Mouse (Mus musculus) fat pad, adult 2 months (tissue): ENCODE results near the gene Ttc9b.
A peak's percentile ranks its signal among the peaks of the same experiment; 100 is the strongest.
"Not testable (repeated sequence)": the region's sequence is repeated elsewhere in the genome, so short reads cannot be mapped to it uniquely, and the experiment has no call there.

Experiments
- DNase-seq: peaks from one replicate; pipeline ENCODE4 v3.0.0-alpha.2; 2011; ENCODE audit warnings: low read depth, low spot score; ENCODE audit errors: extremely low read depth

The Ttc9b gene

DNA sequence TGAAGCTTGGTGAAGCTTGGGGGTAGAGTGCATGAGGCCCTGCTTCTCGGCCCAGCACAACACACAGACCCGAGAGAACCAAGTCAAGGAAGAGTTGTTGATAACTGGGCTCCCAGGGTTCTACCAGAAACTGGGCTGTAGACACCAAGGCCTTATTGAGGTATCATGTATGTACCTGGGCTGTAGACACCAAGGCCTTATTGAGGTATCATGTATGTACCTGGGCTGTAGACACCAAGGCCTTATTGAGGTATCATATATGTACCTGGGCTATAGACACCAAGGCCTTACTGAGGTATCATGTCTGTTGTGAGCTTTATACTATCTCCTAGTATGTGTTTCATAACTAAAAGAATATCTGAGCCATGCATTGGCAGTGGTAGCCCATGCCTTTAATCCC is 18.6 kb upstream of the Ttc9b start:
- DNase-seq, result not testable (repeated sequence)

DNA sequence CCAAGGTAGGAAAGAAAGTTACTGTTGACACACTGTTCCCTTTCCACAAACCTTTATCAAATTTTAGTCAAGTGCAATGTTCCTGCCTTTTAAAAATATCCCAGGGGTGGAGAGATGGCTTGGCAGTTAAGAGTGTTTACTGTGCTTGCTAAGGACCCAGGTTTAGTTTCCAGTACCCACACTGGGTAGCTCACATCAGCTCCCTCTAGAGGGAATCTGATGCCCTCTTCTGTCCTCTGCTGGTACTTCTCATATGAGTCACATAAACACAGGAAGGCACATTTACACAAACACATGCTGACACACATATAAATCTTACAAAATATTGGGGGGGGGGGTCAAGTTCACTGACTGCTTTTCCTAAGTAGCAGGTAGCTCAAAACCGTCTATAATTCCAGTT is 9.2 kb upstream of the Ttc9b start:
- DNase-seq, result no peak

GRCm38 (mm10) chr7:27646516-27646915 is 7.2 kb upstream of the Ttc9b start:
- no peak for DNase-seq

GRCm38 (mm10) chr7:27647281-27648002 is 6.3 kb upstream of the Ttc9b start:
- DNase-seq, result no peak

DNA sequence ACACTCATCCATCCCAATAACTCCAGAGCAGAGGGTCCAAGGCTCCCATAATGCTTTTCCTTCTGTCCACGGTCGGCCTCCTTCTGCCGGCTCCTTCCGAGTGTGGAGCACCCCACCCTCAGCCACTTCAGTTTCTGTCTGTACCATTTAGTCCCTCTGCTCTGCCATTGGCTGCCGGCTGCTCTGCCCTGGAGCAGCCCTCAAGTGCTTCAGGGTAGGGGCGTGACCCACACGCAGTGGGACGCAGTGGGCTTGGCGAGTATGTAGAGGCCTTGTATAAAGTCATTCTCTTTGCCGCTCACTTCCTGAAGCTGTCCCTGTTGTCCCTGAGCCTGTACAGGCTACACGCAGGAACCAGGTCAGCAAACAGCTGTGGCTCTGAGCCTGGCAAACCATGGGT is 4.0 kb upstream of the Ttc9b start:
- DNase-seq, result no peak

DNA sequence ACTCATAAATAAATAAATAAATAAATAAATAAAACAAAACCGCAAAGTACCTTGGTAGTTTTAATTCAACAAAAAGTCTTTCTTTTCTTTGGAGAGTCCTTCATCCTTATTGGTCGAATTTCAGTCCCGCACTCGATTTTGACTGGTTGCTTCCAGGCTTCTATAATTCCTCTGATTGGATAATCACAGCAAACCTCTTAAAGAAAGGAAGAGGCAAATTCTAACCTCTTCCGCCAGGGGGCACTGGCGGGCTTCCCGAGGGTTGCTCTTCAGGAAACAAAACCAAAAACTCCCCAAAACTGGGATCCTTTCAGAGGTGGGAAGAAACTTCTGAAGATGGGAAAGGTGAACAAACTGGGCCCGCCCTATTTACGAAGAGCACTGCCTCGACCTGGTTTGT is 2.8 kb upstream of the Ttc9b start:
- DNase-seq, result no peak

DNA sequence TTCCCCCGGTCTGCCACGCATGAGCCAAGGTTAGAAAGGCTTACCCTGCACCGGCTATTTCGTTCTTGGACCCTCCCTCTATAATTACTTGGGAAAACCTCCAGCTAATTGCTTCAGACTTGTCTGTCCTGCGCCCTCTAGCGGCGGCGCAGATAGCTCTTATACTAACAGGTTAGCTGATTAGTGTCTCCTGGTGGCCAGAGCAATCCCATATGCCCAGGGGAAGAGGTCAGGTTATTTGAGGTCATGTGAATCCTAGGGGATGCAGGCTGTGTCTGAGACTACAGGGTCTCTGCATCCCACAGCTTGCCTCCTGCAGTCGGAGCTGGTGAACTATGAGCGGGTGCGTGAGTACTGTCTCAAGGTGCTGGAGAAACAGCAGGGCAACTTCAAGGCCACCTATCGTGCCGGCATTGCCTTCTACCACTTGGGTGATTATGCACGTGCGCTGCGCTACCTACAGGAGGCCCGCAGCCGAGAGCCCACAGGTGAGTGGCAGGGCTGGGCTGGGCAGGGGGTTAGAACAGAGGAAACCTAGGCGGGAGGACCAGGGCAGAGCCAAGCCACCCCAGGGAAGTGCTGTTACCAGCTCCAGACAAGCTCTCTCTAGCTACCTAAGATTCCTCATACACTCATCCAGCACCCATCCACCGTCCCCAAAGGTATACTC is 1.0 kb downstream of the Ttc9b start:
- no peak for DNase-seq

DNA sequence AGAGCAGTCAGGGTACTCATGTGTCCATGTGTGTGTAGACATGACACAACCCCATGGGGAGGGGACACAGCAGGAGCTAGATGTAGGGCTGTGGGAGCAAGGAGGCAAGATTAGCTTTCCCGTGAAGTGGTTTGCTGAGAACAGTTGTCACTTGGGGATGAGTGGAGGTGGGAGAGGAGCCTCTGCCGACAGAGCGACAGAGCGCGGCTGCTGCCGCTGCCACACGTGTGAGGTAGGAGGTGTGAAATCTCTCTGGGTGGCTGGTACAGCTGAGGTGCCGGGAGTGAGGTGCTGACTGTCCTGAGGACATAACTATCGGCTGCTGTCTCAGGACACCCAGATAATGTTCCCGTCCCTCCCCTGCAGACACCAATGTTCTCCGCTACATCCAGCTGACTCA is 1.8 kb downstream of the Ttc9b start:
- DNase-seq, result no peak

DNA sequence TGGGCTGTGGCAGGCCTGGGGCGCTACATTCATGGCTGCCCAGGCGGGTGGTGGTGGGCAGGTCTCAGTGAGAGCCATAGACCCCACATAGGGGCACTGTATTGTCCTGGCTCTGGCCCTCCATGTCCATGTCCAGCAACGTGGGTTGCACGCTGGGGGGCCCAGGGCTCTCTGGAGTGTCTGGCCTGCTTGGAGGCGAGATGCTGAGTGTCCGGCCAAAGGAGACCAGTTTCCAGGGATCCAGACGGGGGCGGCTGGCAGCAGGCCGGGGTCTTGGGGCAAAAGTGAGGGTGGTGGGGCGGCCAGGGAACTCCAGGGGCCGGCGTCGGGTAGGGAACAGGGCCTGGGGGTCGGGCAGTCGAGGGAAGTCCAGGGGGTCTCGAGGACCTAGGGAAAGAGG is 2.9 kb downstream of the Ttc9b start:
- DNase-seq, result no peak

- no peak for DNase-seq
These were observed 4.2 kb downstream of the Ttc9b start for GRCm38 (mm10) chr7:27657824-27658395.

DNA sequence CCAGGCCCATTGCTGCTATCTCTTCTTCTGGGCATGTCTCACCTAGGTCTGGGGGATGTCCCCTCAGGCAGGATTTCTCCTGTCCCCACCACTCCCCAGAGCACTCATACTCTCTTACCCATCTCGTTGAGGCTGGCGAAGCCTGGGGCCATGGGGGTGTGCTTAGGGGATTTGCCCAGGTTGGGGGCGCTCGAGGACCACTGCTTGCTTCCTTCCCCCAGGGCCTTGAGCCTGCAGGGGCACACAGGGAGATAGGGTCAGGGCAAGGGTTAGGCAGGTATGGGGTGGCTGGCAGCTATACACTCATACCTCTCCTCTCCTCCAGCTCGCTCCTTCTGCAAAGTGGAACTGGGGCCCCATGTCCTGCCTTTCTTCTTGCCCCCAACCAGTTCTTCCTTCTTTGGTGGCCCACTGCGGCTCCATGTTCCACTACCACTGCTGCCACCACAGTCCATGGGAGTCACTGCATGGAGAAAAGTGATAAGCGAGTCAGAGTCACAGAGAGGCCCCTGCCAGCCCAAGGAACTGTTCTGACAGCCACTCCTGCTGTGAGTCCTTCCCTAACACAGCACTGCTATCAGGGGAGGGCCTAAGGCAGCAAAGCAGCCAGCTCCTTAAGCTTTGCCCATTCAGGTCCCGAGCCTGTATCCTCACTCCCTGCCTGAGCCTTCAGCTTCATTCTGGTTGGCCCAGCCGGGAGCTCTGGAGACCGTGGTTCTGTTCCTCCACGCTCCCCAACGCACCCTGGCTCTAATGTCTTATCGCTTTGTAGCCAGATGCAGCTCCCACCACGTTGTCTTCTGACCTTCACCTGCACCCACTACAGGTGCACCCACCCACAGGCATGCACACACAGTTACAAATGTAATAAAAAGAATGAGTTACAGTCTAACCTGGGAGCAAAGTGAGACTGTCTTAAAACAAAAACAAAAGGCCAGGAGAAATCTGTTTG is 5.3 kb downstream of the Ttc9b start:
- DNase-seq, result no peak

- no peak for DNase-seq
These were observed 8.3 kb downstream of the Ttc9b start for GRCm38 (mm10) chr7:27662038-27662437.

DNA sequence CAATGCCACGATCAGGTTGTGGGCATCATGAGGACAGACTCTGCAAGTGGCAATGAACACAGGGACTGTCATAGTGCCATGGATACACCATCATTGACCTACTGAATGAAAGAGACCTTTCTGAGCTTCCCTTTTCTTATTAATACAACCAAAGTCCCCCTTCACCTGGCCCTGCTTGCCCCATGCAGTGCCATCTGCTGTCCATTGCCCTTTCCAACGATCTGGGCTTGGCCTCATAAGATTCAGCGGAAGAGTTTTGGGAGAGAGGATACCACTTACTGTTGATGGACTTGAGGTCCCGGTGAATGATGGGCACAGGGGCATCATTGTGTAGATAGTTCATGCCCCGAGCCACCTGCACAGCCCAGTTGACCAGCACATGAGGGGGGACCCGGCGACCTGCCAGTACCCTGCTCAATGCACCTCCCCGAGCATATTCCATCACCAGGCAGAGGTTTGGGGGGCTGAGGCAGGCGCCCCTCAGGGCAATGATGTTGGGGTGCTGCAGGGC is 19.4 kb downstream of the Ttc9b start:
- DNase-seq, result no peak

DNA sequence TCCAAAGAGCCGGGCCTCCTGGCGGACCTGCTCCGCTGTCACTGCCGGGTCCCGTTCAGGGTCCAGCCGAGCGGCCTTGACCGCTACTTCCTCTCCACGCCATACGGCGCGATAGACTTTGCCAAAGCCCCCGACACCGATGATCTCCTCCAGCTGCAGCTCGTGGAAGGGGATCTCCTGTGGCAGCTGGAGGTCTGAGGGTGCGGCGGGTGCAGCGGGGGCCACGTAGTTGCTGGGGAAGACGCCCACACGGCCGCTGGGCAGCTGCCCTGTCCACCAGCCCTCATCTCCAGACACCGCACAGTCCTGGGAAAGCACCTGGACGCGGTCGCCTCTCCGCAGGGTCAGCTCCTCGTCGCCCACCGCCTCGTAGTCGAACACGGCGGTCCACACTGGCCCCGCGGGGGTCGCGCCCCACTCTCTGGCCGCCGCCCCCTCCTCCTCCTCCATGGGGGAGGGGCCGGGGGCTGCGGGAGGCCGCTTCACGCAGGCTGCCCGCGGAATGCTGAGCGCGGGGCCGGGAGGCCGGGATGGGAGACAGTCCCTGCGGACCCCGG is 19.9 kb downstream of the Ttc9b start:
- DNase-seq, result no peak

- no peak for DNase-seq
These were observed 20.4 kb downstream of the Ttc9b start for GRCm38 (mm10) chr7:27674195-27674521.

DNA sequence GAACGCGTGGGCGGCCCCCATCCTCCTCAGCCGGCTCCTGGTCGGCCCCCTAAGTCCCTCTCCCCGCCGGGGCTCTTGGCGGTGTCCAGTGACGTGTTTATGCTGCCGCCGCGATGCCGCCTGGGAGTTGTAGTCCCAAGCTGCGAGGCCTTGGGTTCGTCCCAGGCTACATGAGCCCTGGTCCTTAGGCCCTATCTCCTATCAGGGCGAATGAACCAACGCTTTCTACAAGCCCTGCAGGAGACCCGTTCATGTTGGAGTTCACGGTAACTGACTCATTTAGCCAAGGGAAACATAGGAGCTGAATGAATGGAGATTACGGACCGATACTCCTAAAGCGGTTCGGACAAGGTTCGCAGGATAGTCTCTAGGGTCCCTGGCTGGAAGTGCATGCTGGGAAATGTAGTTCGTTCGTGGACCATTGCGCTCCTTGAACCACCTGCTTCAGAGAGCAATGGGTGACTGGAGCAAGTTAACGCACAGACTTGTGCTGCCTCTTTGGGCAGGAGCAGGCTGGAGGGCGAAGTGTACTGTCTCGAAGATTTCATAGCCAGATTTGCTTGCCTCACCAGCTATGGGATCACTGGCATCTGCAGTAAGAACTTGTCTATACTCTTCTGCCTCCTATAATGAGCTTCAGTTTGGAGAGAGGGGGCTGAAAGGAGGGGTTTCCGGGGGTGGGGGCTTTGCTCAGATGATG is 21.0 kb downstream of the Ttc9b start, which contains the start of gene Map3k10:
Map3k10 (minus strand) TSS at position 77 of the 700 bp plus-strand sequence.
- peak; percentile 30 for DNase-seq

DNA sequence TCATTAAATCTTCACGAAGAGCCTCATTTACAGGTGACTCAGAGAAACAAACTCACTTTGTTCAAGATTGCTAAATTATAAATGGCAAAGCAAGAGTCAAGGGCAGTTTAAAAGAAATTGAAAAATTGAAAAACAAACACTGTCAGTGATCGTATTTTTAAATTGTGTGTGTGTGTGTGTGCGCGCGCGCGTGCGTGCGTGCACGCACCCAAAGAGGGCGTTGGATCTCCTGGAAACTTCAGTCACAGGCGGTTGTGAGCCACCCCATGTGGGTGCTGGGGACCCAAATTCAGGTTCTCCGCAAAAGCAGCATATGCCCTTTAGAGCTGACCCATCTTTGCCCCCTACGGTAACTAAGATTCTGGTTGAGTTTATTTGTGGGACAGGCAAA is 21.5 kb downstream of the Ttc9b start:
- no peak for DNase-seq

DNA sequence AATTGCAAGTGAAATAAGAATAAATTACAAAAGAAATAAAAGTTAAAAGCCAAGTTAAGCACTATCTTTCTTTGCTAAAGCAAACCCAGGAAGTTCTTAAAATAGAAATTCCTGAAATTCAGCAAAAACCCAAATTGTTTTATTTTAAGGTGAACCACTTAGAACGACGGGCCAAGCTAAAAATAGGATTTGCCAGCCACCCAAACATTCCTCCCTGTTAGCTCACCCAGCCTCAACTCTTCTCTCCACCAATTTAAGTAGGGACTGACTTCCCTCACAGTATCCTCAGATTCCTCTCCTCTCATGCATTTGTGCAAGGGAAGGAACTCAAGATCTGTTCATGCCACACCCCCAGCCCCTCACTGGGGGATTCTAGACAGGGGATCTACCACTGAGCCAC is 29.5 kb downstream of the Ttc9b start:
- no peak for DNase-seq

- no peak for DNase-seq
These were observed 31.5 kb downstream of the Ttc9b start for GRCm38 (mm10) chr7:27685220-27685619.

DNA sequence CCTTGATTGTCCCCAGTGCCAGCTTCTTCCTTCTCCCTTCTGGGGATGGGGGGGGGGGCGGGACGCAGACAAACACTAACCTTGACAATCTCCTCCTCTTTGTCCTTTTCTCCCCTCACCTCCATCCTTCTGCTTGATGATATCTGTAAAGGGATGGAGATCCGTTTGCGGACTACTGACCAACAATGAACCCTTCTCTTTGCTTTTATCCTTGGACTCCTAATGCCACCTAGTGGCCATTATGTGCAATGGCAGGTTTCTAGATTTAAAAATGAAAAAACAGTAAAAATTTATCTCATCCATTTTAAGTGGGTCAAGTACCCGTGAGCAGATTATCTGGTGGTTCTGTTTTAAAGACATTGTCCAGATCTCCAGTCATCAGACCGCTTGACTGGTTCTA is 32.0 kb downstream of the Ttc9b start:
- DNase-seq, result no peak
